Mouse (Mus musculus) heart, postnatal 10 days (tissue): ENCODE results near the gene Slc38a2. TPM values are rescaled to one million over a fixed set of nuclear protein-coding genes. Genes with fewer than 3 reads are reported as not detected.
A peak's percentile ranks its signal among the peaks of the same experiment; 100 is the strongest.

ENCODE experiments used
- DNase-seq, 2 experiments: peaks; one replicate each; pipeline ENCODE4 v3.0.0; 2021
- intact Hi-C: fragments of 180-260 bp; cut with DNase I; formaldehyde crosslinking; loops from one replicate; pipeline ENCODE4 v1.15.1; 2025
- total RNA-seq, 2 experiments: library from RNA; stranded (reverse); gene quantifications; 2 replicates each; pipeline ENCODE4 v1.2.3; 2021

Gene Slc38a2
- total RNA-seq, 2 experiments from 2014 or later = 312 to 340 TPM

DNA sequence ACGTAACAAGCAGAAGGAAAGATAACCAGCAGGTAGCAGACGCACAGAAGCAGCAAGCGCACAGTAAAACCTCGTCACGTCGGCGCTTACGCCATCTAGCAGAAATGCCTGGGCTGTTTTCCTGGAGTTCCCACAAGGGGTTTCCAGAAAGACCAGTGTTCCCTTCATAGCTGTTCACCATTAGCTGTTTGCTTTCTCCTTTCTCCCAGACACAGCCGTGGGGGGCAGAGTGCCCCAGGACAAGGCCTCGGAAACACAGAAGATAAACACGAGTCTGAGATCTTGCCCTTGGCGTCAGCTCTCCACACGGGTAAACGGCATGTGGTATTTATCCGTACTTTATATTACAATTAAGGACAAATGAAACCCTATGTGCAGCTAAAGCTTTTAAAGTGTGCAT is 23.8 kb downstream of the Slc38a2 start:
- intact Hi-C loops = no loop called here

DNA sequence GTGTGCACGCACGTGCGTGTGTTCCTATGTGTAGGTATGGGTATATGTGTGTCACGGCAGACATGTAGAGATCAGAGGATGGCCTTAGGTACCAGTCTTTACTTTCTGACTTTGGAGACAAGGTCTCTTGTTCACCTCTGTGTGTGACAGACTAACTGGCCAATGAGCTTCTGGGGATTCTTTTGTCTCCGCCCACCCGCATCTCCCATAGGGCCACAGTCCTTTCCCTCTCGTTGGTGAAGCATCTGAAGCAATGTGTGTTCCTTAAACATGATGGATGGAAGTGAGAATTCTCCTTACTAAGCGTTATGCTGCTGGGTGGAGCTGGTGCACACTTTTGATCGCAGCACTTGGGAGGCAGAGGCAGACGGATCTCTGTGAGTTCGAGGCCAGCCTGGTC is 24.5 kb downstream of the Slc38a2 start:
- intact Hi-C loops = no loop called here
- no peak for DNase-seq

More for the DNA sequence above, 23.8 kb downstream of the Slc38a2 start:
- DNase-seq = no peak

DNA sequence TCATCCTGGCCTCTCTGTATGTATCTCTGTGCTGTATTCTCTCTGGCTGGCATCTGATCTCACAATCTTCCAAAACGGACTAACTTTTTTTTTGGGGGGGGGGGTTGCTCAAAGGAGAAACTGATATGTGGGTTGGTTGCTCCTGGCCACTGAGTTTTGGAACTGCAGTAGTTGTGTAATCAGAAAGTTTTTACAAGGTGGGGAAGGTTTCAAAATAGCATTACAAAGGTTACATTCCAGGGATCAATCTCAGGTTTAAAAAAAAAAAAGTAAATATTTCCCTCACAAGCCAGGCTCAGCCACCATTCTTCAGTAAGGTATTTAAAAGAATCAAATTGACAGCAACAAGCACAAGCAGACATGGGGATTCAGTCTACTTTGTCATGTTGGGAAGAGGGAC is 25.4 kb downstream of the Slc38a2 start:
- DNase-seq = no peak
- intact Hi-C loops = no loop called here

DNA sequence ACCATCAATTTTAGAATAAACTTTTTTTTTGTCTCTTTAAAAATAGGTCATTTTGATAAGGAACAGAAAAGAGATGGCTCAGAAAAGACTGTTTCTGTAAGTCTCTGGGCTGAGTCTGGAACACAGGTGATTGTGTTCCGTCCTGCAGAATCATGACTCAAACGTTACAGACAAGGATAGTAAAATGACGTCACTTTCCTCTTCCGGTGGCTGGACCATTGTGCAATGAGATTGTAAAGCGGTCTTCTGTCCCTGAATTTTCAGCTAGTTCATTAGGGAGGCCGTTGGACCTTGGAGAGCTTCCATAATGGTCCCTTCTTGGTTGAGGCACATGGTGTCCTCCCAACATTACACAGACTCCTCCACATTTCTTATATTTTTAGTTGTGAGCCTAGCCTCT is 29.8 kb downstream of the Slc38a2 start:
- no peak for DNase-seq
- intact Hi-C loops = no loop called here

DNA sequence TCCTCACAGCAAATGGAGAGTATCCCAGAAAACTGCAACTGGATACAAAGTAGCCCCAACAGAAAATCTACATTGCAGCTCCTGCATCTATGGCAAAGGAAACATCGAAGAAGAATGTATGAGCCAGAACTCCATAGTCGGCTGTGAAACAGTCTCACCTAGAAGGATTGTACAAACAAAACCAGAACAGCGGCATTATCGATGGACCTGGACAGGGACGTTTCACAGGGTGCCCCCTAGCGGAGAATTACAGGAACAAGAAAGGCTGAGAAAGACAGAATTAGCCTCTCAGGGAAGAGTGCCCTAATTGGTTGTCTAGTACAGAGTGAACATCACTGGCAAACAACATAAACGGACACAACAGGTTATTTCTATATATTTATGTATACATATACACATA is 32.9 kb downstream of the Slc38a2 start:
- intact Hi-C loops = loop anchor here (1.0 to 2.0 kb wide), 3 partner anchors 118 to 159 kb away; no protein-coding TSS in a partner anchor

DNA sequence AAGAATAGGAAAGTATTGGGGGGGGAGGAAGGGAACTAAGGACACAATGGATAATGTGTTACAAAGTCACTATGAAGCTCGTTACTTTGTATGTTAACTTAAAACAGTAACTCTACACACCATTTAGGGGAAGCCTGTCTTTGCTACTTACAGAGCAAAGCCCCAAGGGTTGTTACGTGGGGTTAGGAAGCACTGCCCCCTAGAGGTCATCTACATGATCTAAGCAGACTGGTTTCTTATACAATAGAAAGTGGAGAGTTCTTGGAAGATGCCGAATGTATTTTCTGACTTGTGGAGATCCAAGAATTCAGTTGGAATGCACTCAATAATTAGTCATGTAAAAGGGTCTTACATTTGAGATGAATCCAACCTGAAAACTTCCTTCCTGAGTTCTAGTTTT is 33.6 kb downstream of the Slc38a2 start:
- peak; percentile 86 to 88 for DNase-seq
- intact Hi-C loops = loop anchor here (1.0 to 2.0 kb wide), 3 partner anchors 118 to 159 kb away; no protein-coding TSS in a partner anchor

More for the DNA sequence above, 32.9 kb downstream of the Slc38a2 start:
- peak; percentile 79 to 86 for DNase-seq

DNA sequence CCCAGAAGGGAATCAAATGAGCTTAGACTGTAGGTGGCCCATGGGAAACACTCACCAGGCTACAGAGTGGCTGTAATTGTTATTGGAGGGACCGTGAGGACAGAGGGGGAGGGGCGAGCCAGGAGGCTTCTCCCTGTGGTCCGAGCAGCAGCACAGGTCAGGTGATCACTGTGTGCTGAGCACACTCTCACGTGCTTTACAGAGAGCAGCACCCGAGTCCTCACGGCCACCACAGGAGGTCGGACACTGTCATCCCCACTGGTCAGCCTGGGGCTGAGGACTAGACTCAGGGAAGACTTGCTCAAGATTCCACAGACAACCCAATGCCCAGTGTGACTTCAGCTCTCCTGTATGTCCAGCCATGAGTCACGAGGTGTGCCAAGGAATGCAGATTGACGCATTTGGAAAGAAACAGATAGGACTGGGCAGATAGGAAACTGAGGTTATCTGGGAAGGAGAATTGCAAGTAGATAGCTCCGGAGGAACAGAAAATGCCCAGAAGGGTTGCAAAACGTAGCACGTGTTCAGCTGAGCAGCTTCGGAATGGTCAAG is 38.9 kb downstream of the Slc38a2 start:
- DNase-seq = no peak
- intact Hi-C loops = no loop called here

DNA sequence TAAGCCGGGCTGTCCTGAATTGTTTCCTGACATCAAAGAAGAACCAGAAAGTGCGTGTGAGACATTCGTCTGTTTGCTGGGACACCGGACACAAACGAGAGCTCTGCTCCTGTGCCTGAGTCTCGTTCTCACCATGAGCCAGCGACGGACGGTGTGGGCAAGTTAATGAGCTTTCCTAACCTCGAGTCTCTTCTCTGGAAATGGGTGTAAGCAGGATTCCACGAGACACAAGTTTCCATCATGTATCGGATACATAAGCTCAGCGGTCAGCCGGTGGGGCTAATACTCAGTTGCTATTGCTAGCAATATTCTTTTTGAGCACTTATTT is 41.3 kb downstream of the Slc38a2 start:
- DNase-seq = no peak
- intact Hi-C loops = no loop called here

DNA sequence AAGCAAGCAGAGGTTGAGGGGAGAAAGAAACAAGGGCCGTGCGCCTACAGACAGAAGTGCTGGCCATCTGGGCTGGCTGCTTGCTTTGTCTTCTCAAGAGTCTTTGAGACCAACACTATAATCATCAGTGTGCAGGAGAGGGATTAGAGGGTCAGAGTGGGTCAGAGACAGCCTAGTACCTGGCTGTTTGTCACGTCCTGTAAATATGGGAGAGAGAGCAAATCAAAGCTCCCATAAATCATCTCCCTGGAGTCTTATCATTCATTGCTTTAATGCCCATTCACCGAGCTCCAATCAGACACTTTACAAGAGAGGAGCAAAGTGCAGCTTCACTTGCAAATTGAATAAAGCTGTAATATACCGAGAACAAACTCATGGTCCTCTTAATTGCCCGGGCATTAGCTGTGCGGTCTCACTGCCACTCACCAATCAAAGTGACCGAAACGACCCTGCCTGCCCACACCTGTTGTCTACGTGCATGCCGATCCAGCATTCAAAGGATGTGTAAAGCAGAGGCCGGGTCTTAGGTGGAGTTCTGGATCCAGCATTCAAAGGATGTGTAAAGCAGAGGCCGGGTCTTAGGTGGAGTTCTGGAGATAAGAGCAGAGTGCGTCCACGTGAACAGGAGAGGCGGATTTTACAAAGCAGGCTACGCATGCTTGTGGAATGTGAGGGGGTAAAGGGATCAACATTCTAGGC is 41.8 kb downstream of the Slc38a2 start:
- intact Hi-C loops = no loop called here
- DNase-seq = no peak

DNA sequence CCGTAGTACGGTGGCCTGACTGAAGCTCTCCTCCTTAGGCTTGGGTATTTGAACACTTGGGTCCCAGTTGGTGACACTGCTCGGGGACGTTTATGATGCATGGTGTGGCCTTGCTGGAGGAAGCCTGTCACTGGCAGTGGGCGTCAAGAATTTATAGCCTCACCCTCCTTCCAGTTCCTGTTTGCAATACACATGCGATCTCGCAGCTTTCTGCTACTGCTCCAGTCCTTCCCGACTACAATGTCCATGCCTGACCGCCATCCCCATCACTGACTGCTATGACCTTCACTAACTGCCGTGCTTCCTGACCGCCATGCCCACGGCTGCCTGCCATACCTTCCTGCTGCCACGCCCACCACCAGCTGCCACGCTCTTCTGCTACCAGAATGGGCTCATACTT is 44.0 kb downstream of the Slc38a2 start:
- intact Hi-C loops = no loop called here
- no peak for DNase-seq

DNA sequence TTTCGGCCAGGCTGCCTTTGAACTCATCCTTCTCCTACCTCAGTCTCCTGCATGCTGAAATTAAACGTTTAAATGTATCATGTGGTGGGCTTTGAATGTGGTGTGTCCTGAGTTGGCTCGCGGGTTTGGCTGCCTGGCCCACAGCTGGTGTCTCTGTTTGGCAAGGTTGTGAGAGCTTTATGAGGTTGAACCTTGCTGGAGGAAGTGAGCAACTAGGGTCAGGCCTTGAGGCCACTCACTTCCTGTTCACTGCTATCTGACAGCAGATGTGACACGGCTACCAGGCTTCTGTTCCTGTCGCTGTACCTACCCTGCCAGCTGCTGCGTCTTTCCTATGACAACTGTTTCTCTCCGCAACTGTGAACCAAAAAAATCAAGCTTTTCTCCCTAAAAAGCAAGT is 44.8 kb downstream of the Slc38a2 start:
- intact Hi-C loops = no loop called here
- DNase-seq = peak in 1 of 2 experiments; percentile 24

DNA sequence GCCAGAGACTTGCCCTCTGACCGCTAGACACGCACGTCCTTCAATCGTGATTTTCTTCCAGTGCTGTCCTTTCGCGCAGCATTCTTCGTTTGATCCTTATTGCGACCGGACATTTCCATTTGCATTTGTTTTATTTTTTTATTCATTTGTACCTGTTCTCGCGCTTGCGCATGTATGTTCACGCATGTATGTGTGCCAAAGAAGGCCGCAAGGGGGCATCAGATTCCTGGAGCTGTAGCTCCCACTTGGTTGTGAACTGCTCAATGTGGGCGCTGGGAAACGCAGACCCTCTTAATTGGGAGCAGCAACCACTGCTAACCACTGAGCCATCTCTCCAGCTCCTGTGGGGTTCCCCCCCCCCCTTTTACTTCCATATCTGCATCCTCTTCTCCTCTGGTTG is 46.5 kb downstream of the Slc38a2 start:
- DNase-seq = no peak
- intact Hi-C loops = no loop called here

DNA sequence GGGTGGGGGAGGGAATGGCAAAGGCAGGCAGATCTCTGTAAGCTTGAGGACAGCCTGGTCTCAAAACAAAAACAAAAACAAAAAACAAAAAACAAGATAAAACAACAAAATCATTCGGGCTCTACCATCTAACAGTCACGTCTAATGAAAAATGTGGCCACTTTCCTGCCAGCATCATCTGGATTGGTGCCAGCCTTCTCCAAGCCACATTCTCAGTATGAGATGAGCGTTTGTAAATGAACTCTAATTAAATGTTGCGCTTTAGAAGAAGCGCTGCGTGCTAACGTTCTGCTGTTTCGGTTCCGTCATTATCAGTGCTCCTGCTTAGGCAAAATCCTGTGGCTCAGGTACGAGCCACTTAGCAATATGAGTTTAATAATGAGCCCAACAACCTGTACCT is 47.0 kb downstream of the Slc38a2 start:
- intact Hi-C loops = no loop called here

DNA sequence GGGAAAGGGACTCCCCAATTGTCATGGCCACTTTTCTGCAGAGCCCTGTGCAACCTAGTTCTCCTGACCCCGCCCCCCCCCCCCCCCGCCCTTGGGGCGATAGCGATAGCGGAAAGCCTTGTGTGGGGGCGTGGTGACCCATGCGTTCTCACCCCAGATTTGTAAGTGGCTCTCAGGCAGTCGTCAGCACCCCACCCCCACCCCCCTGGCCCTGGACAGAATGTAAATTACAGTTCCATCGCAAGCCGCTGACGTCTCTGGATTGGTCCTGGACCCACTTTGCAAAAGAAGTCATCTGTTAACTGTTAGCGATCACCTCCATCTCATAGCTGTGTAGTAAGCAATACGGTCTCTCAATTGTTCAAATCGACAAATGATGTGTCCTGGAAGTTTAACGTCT is 52.2 kb downstream of the Slc38a2 start:
- intact Hi-C loops = no loop called here

More for the DNA sequence above, 47.0 kb downstream of the Slc38a2 start:
- no peak for DNase-seq

DNA sequence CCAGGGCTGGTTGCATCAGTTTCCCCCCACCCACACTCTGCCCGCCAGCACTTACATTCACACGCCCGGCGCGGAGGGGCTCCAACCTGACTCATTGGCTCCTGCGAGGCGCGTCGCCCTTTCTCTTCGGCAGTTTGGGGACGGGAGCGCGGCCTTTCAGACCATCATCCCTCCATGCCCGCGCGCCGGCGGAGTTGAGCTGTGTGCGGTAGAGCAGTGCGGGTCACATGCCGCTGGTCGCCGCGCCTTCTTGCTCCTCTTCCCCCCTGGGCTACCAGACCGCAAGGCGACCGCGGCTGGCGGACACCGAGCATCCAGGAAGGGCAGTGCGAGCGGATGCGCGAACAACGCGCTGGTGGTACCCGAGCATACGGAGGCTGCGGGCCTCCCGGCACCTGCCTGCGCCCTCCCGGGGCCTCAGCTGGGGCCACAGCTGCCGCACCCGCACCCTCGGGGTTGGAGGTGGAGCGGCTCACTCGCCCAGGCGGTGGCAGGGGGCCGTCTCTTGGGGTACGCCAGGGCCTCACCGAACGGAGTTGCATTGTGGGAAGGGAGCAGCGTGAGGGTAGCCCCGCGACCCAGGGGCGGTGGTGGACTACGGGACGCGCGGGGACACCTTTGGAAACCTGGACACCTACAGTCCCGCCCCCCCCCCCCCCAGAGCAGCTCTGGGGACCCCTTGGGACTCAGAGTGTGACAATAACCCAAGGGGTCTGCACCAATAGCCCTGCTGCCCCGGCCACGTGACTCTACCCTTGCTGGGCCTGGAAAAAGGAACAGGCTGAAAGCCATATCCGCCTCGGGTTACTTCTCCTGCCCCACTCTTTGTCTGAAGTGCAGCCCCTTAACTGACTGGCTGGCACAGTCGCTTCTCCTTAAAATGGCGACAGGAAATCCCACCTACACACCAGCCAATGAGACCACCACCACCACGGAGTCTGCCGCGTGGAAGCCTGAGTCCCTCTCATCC is 56.8 kb downstream of the Slc38a2 start, which contains the start of gene Slc38a1:
Gene Slc38a1 (minus strand): TSS at position 478 of the 970 bp plus-strand sequence.
- DNase-seq = peak; percentile 63 to 67
- intact Hi-C loops = loop anchor here (5.0 kb wide), 2 partner anchors 40 to 75 kb away; no protein-coding TSS in a partner anchor

More for the DNA sequence above, 52.2 kb downstream of the Slc38a2 start:
- DNase-seq = no peak

DNA sequence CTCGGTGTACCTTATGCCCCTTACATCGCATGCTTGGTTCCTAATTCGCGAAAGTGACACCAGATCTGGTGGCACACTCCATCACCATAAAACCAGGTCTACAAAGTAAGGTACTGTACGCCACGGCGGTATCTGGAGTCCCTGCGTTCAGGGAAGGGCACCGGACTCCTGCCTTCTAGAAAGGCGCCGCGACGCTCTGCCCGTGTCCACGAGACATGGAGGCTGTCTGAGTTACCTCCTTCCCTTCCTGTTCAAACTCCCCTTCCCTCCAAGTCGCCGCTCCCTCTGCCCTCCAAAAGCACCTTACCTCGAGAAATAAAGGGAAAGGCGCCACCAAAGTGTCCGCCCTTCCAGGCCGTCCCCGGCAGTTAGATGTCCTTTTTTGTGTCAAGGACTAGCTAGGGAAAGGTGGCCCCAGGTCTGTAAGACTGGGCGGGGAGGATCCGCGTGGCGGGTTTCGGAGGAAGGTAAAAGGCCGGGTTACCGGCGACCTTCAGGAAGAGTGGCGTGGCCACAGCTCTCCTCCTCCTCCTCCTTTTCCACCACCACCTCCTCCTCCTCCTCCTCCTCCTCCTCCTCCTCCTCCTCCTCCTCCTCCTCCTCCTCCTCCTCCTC is 57.6 kb downstream of the Slc38a2 start:
- intact Hi-C loops = loop anchor here (5.0 kb wide), 2 partner anchors 40 to 75 kb away; no protein-coding TSS in a partner anchor
- DNase-seq = peak; percentile 37 to 46

DNA sequence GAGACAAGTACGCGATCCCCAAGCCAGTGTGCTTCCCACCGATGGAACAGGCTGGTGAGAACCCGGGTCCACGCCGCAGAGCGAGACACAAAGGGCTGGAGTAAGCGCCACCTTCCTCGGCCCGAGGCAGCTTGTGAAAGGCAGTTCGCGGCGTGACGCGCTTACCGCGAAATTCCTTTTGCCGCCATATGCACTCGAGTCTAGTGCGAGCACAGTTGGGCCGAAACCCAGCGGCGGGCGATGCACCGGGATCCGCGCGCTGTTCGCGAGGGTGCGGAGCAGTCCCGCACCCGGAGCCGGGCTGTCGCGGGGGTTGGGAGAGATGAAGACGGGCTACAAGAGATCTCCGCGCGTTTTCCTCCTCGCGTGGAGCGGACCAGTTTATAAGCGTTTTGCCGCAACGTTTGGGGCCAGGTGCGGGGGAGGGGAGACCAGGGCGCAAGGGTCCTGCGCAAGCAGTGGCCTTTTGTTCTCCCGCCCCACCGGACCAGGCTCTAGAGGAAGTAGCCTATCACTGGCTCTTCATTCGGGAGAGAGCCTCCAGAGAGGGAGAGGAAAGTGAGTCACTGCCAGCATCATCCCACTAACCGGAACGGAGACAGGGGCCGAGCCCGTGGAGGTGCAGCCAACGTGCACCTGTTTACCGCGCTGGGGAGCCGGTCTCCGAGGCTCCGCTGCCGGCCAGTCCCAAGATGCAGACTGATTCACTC is 58.3 kb downstream of the Slc38a2 start:
- DNase-seq = peak; percentile 70 to 71
- intact Hi-C loops = loop anchor here (5.0 kb wide), 2 partner anchors 39 to 74 kb away; no protein-coding TSS in a partner anchor

DNA sequence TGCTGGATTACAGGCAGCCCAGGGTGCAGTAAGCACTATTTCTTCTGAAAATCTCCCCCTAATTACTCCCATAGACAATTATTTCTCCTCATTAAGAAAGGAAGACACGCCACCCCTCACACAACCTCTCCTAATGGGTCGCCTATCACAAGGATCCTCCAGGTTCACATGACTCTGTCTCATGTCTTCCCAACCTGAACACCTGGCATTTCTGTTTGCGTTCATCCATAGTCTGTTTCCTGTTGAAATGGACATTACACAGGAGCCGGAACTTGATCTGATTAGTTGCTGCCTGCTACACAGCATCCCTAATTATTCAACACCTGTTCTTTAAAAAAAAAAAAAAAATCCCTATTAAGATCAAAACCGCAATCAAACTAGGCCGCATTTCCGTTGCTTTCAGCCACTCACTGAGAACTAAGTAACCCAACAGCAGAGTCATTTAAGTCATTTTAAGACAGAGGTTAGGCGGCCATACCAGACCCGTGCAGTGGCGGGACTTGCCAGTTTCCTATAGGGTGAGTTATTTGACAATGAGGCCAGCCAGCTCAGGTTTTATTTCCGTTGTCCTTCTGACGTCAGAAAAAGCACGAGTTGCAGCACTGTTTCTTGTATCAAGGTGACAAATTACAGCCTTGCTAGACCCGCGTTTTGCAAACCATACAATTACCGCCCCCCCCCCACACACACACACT is 59.1 kb downstream of the Slc38a2 start:
- DNase-seq = peak; percentile 31 to 33

DNA sequence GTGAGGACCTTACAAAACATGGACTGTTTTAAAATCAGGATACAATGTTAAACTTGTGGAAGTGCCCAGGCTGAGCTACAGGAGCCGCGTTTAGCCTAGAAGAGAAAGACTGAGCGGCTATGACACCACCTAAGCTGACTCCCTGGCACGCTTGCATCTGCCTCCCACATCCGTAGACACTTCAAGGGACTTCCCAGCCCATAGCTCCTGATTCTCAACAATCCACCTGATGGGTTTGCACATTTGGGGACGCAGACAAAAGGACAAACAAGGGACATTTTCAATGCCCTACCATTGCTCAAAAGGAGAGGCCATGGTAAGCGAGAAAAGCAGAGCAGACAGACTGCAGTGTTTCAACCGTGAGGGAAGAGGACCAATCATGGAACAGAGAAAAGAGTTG is 59.9 kb downstream of the Slc38a2 start:
- no peak for DNase-seq
- intact Hi-C loops = loop anchor here (5.0 kb wide), 2 partner anchors 37 to 72 kb away; no protein-coding TSS in a partner anchor

More for the DNA sequence above, 59.1 kb downstream of the Slc38a2 start:
- intact Hi-C loops = loop anchor here (5.0 kb wide), 2 partner anchors 38 to 73 kb away; no protein-coding TSS in a partner anchor
